Mouse (Mus musculus) CH12.LX (cell line): ENCODE measurements around the gene Vegfd. TPM values are rescaled to one million over a fixed set of nuclear protein-coding genes. Genes with fewer than 3 reads are reported as not detected.

Source experiments
- DNase-seq: peaks from one replicate; pipeline ENCODE4 v3.0.0-alpha.2; 2013; ENCODE audit errors: extremely low read depth
- H3K27ac ChIP-seq: 2 replicates; pipeline ENCODE4 v1.5.1; 2012; ENCODE audit warnings: low read depth, mild to moderate bottlenecking, control low read depth, moderate library complexity; ENCODE audit not compliant: insufficient read depth
- H3K27me3 ChIP-seq: replicated peaks from 2 replicates; pipeline ENCODE3; 2012; ENCODE audit warnings: inconsistent platforms
- H3K36me3 ChIP-seq, 2 experiments: replicated peaks in 1 of 2; 2 replicates each; pipeline versions ENCODE3 to v1.6.1; 2012; ENCODE audit warnings: inconsistent platforms in 1 of 2, low read length in 1 of 2, mild to moderate bottlenecking in 1 of 2, mixed read lengths in 1 of 2, moderate library complexity in 1 of 2; ENCODE audit not compliant: control insufficient read depth in 1 of 2, insufficient read depth in 1 of 2
- H3K4me1 ChIP-seq, 2 experiments: 2 replicates each; pipeline ENCODE4 v1.6.1; 2012; ENCODE audit warnings: inconsistent platforms in 1 of 2, moderate library complexity in 1 of 2; ENCODE audit not compliant: insufficient read depth in 2 of 2, control insufficient read depth in 1 of 2
- H3K4me2 ChIP-seq: 2 replicates; pipeline ENCODE4 v1.6.1; 2012; ENCODE audit warnings: low read depth, mild to moderate bottlenecking, control low read depth; ENCODE audit not compliant: poor library complexity, insufficient read depth, severe bottlenecking
- H3K4me3 ChIP-seq, 3 experiments: fragments of 150-350 bp in 1 of 3; sonication (generic) in 1 of 3; replicated peaks in 1 of 3; 2 replicates each; pipeline versions ENCODE3 to v1.5.1; 2011 to 2012; ENCODE audit warnings: low read depth in 2 of 3, low read length in 2 of 3, mild to moderate bottlenecking in 2 of 3, moderate library complexity in 2 of 3, control low read depth in 1 of 3, improper control_type of control experiment in 1 of 3, inconsistent platforms in 1 of 3, mixed read lengths in 1 of 3; ENCODE audit not compliant: poor library complexity in 1 of 3
- H3K79me2 ChIP-seq: replicated peaks from 2 replicates; pipeline ENCODE4 v1.6.1; 2012; ENCODE audit warnings: mild to moderate bottlenecking, moderate library complexity; ENCODE audit not compliant: control insufficient read depth, poor library complexity, insufficient read depth, severe bottlenecking; ENCODE audit errors: extremely low read depth
- H3K9ac ChIP-seq: 2 replicates; pipeline ENCODE4 v1.6.1; 2012; ENCODE audit warnings: low read depth, mild to moderate bottlenecking, control low read depth, moderate library complexity; ENCODE audit not compliant: insufficient read depth
- H3K9me3 ChIP-seq: replicated peaks from 2 replicates; pipeline ENCODE3; 2012; ENCODE audit warnings: low read length, inconsistent platforms, mixed read lengths
- CHD1 ChIP-seq: IDR thresholded peaks from 2 replicates; pipeline ENCODE4 v1.6.1; 2012; ENCODE audit warnings: low read depth, low read length, improper control_type of control experiment, inconsistent platforms
- E2F4 ChIP-seq: IDR thresholded peaks from 2 replicates; pipeline ENCODE4 v1.6.1; 2011; ENCODE audit warnings: low read depth, low read length, improper control_type of control experiment; ENCODE audit not compliant: insufficient replicate concordance
- EP300 ChIP-seq: IDR thresholded peaks from 2 replicates; pipeline ENCODE4 v1.6.1; 2011; ENCODE audit warnings: low read length, improper control_type of control experiment
- ETS1 ChIP-seq: conservative IDR thresholded peaks from 2 replicates; pipeline ENCODE4 v1.6.1; 2012; ENCODE audit warnings: low read depth, mild to moderate bottlenecking, inconsistent platforms, low read length, improper control_type of control experiment, moderate library complexity
- IRF4 ChIP-seq: IDR thresholded peaks from 2 replicates; pipeline ENCODE4 v1.6.1; 2014; ENCODE audit warnings: low read depth, mild to moderate bottlenecking, inconsistent platforms, low read length, improper control_type of control experiment
- JUND ChIP-seq: conservative IDR thresholded peaks from 2 replicates; pipeline ENCODE4 v1.6.1; 2011; ENCODE audit warnings: low read depth, low read length, improper control_type of control experiment
- MAZ ChIP-seq: IDR thresholded peaks from 2 replicates; pipeline ENCODE4 v1.6.1; 2012; ENCODE audit warnings: low read depth, mild to moderate bottlenecking, inconsistent platforms, low read length, improper control_type of control experiment, moderate library complexity
- MEF2A ChIP-seq: IDR thresholded peaks from 2 replicates; pipeline ENCODE4 v1.6.1; 2014; ENCODE audit warnings: low read depth, mild to moderate bottlenecking, inconsistent platforms, low read length, improper control_type of control experiment, borderline replicate concordance
- MYC ChIP-seq: IDR thresholded peaks from 2 replicates; pipeline ENCODE4 v1.6.1; 2011; ENCODE audit warnings: low read depth, mild to moderate bottlenecking, improper control_type of control experiment, low read length
- POLR2A ChIP-seq: IDR thresholded peaks from 2 replicates; pipeline ENCODE4 v1.6.1; 2011; ENCODE audit warnings: low read depth, mild to moderate bottlenecking, improper control_type of control experiment, low read length
- POLR2AphosphoS2 ChIP-seq: IDR thresholded peaks from 2 replicates; pipeline ENCODE4 v1.6.1; 2011; ENCODE audit warnings: low read depth, low read length, improper control_type of control experiment
- SMC3 ChIP-seq: IDR thresholded peaks from 2 replicates; pipeline ENCODE4 v1.6.1; 2011; ENCODE audit warnings: low read depth, low read length, improper control_type of control experiment
- TBP ChIP-seq: conservative IDR thresholded peaks from 2 replicates; pipeline ENCODE4 v1.6.1; 2011; ENCODE audit warnings: low read depth, low read length, improper control_type of control experiment
- UBTF ChIP-seq: IDR thresholded peaks from 2 replicates; pipeline ENCODE4 v1.6.1; 2012; ENCODE audit warnings: low read depth, mild to moderate bottlenecking, inconsistent platforms, low read length, improper control_type of control experiment, moderate library complexity
- USF2 ChIP-seq: conservative IDR thresholded peaks from 2 replicates; pipeline ENCODE4 v1.6.1; 2011; ENCODE audit warnings: low read depth, low read length, improper control_type of control experiment
- ZKSCAN1 ChIP-seq: IDR thresholded peaks from 2 replicates; pipeline ENCODE4 v1.6.1; 2012; ENCODE audit warnings: low read depth, inconsistent platforms, low read length, improper control_type of control experiment, borderline replicate concordance
- ZMIZ1 ChIP-seq: IDR thresholded peaks from 2 replicates; pipeline ENCODE4 v1.6.1; 2012; ENCODE audit warnings: low read depth, mild to moderate bottlenecking, inconsistent platforms, low read length, improper control_type of control experiment
- ZNF384 ChIP-seq: IDR thresholded peaks from 2 replicates; pipeline ENCODE4 v1.6.1; 2012; ENCODE audit warnings: low read depth, low read length, improper control_type of control experiment, inconsistent platforms
- dilution Hi-C: fragments of 300-500 bp; cut with MboI; formaldehyde crosslinking; loops from 2 replicates; pipeline ENCODE4 v1.14.3; 2020; ENCODE audit warnings: low sequenced_read_pairs; ENCODE audit not compliant: extremely low pct_unique_long_range_greater_than_20kb, extremely low pct_ligation_motif_present
- in situ Hi-C: fragments of 300-500 bp; cut with MboI; formaldehyde crosslinking; loops from 3 replicates; pipeline ENCODE4 v1.14.3; 2019; ENCODE audit warnings: low sequenced_read_pairs, low pct_ligation_motif_present, low pct_unique_long_range_greater_than_20kb, mixed read lengths
- polyA plus RNA-seq: library from polyadenylated mRNA; unstranded; fragments of >175 nt; gene quantifications from 2 replicates; pipeline ENCODE4 v1.2.1, GENCODE M21; 2012; ENCODE audit warnings: low read depth; ENCODE audit not compliant: insufficient read length
- total RNA-seq, 2 experiments: library from RNA; depleted of rRNA; stranded (reverse); fragments of 300-350 nt in 1 of 2; fragments of >200 nt in 1 of 2; gene quantifications; 2 replicates each; pipeline ENCODE4 v1.2.3; 2012 to 2014

The Vegfd gene
- total and polyA plus RNA-seq, 3 experiments = not detected

DNA sequence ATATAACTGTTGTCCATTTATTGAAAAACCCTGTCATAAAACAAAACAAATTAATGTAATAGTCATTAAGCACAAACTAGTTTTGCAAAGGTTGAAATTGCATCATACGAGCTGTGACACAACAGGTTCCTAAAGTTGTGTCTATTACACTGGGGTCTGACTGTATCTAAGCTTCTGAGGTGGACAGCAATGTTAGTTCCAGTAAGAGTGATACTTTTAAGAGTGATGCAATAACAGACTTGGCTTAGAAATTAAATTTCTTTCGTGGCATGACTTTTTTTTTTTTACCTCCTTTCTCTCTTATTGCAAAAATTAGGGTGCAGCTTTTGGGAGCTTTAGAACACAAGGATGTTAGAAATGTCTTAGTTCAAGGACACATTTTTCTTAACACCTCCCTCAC is 55.0 kb downstream of the Vegfd start:
- Histone ChIP-seq H3K4me3 (no peak overlapping the region), H3K9me3 (no peaks in the 10 kb centered on the region), H3K27me3 (no peaks in the 10 kb centered on the region), H3K4me1 (no peaks in the 10 kb centered on the region), H3K79me2 (no peaks in the 10 kb centered on the region), H3K4me2 (no peak overlapping the region), H3K9ac (no peak overlapping the region), H3K36me3 (peaks cover 13 to 63% of the 10 kb centered on the region in 2 experiments), H3K27ac (no peak overlapping the region)
- DNase-seq = no peak
- in situ Hi-C loops (no loop called here), dilution Hi-C loops (no loop called here)
- no peak for TF ChIP-seq MEF2A
- TF ChIP-seq ZKSCAN1 = no peak
- TF ChIP-seq TBP = no peak
- no peak for TF ChIP-seq MYC
- TF ChIP-seq ZMIZ1 = no peak
- no peak for TF ChIP-seq USF2
- TF ChIP-seq EP300 = no peak
- no peak for TF ChIP-seq JUND
- TF ChIP-seq POLR2AphosphoS2 = no peak
- no peak for TF ChIP-seq SMC3
- TF ChIP-seq POLR2A = no peak
- TF ChIP-seq IRF4 = no peak
- no peak for TF ChIP-seq MAZ
- TF ChIP-seq ZNF384 = no peak
- no peak for TF ChIP-seq ETS1
- no peak for TF ChIP-seq E2F4
- TF ChIP-seq CHD1 = no peak
- TF ChIP-seq, all 38 proteins: peak for 0

DNA sequence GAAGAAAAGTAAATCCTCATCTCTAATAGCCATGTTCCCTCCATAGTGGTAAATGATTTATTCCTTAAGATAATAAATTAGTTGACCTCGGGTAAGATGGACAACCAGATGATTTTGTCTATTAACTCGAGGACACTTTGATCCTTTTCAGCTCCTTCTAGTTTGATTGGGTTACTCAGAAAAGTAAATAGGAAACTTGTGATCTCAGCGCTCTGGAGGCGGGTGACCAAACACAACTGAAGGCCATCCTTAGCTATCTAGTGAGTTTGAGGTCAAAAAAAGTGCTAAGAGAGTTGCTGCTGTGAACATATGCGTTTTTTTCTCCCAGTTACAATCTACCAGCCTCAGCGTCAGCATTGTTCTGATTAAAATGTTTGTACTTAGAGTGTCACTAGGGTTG is 57.4 kb downstream of the Vegfd start:
- in situ Hi-C loops = no loop called here
- no peak overlapping the region for H3K9ac ChIP-seq
- H3K9me3 ChIP-seq = no peaks in the 10 kb centered on the region
- H3K27me3 ChIP-seq = no peaks in the 10 kb centered on the region
- H3K27ac ChIP-seq = no peak overlapping the region
- no peak for DNase-seq
- peaks cover 13 to 60% of the 10 kb centered on the region in 2 experiments for H3K36me3 ChIP-seq
- no peaks in the 10 kb centered on the region for H3K4me1 ChIP-seq
- H3K4me3 ChIP-seq = no peak overlapping the region
- H3K4me2 ChIP-seq = no peak overlapping the region
- H3K79me2 ChIP-seq = no peaks in the 10 kb centered on the region
- dilution Hi-C loops = no loop called here
- no peak for TF ChIP-seq UBTF
